Mouse (Mus musculus) limb, embryonic 15.5 days (tissue): ENCODE data around the gene Itpk1. TPM values are rescaled to one million over a fixed set of nuclear protein-coding genes. Genes with fewer than 3 reads are reported as not detected.

Experiments used
- ATAC-seq: fragments of 200-750 bp; cut with Nextera tagmentation; 2 replicates; pipeline ENCODE4 v1.8.0; 2017; ENCODE audit warnings: low read depth, moderate TSS enrichment; ENCODE audit not compliant: insufficient number of reproducible peaks, low FRiP score, low TSS enrichment
- H3K27ac ChIP-seq: fragments of 300-500 bp; sonication (generic); 2 replicates; pipeline ENCODE4 v1.5.1; 2015; ENCODE audit warnings: moderate library complexity, mild to moderate bottlenecking, inconsistent platforms
- H3K27me3 ChIP-seq: fragments of 300-500 bp; sonication (generic); 2 replicates; pipeline ENCODE4 v1.6.1; 2015; ENCODE audit warnings: inconsistent platforms
- H3K36me3 ChIP-seq: fragments of 300-500 bp; sonication (generic); 2 replicates; pipeline ENCODE4 v1.6.1; 2015; ENCODE audit warnings: inconsistent platforms
- H3K4me1 ChIP-seq: fragments of 300-500 bp; sonication (generic); 2 replicates; pipeline ENCODE4 v1.6.1; 2015; ENCODE audit warnings: inconsistent platforms
- H3K4me2 ChIP-seq: fragments of 300-500 bp; sonication (generic); 2 replicates; pipeline ENCODE4 v1.6.1; 2015; ENCODE audit warnings: mild to moderate bottlenecking, inconsistent platforms
- H3K4me3 ChIP-seq: fragments of 300-500 bp; sonication (generic); 2 replicates; pipeline ENCODE4 v1.5.1; 2015; ENCODE audit warnings: mild to moderate bottlenecking, inconsistent platforms
- H3K9ac ChIP-seq: fragments of 300-500 bp; sonication (generic); 2 replicates; pipeline ENCODE4 v1.6.1; 2015; ENCODE audit warnings: inconsistent platforms
- H3K9me3 ChIP-seq: fragments of 300-500 bp; sonication (generic); 2 replicates; pipeline ENCODE4 v1.6.1; 2016; ENCODE audit warnings: inconsistent platforms
- WGBS: fragments of 180-500 bp; shearing (Covaris S2); methylation state at CpG from one replicate; pipeline ENCODE4 v1.1.7; 2015; 5-methylcytosine and 5-hydroxymethylcytosine counted together
- polyA plus RNA-seq: library from polyadenylated mRNA; unstranded; fragments of >200 nt; fragmentation: Nextera tagmentation; extraction: Ambion mirVana; gene quantifications from 2 replicates; pipeline ENCODE4 v1.2.1, GENCODE M21; 2015

Gene Itpk1
- polyA plus RNA-seq, 1 experiment from 2014 or later = 10.9 TPM

DNA sequence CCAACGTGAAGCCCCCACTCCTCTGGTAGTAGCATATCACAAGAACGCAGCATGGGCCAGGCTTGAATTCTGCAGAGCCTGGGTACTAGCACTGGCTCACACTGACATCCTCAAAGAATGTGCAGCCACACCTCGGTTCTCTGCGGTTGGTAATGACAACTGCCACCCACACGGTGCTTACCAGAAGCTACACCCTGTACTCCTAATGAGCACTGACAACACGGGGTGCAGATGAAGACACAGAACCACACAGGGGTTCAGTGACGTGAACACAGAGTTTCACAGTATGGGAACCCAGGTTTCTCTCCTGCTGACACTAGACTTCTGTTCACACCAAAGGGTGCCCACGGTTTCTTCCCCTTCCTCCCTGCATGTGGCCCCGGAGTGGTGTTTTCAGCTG lies 76.5 kb downstream of the Itpk1 start:
- Histone ChIP-seq H3K4me3 (no peak overlapping the region), H3K27me3 (no peaks in the 10 kb centered on the region), H3K36me3 (no peaks in the 10 kb centered on the region), H3K9me3 (no peaks in the 10 kb centered on the region), H3K9ac (no peak overlapping the region), H3K4me1 (peaks cover 27% of the 10 kb centered on the region), H3K4me2 (no peak overlapping the region), H3K27ac (no peak overlapping the region)
- WGBS = 59% methylated on average over 9 of the region's 9 CpGs
- no peak for ATAC-seq

DNA sequence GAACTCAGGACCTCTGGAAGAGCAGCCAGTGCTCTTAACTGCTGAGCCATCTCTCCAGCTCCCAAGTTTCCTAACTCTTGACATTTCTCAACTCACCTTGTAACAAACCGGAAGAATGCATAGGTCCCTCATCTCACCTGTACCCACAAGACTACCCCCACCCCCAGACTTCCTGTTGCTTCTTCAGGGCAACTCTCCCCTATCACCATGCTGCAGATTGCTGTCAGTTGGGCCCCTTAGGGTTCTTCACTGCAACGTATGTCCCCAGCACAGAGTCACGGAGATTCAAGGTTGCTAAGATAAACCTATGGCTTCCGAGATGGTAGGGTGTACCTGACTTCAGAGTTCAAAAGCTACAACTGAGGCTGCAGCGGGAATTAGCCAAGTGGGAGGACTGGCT lies 77.2 kb downstream of the Itpk1 start:
- H3K27ac ChIP-seq = no peak overlapping the region
- H3K4me2 ChIP-seq = no peak overlapping the region
- 86% methylated on average over 5 of the region's 5 CpGs for WGBS
- peaks cover 4% of the 10 kb centered on the region; the same call in 1 of the 2 replicates for H3K36me3 ChIP-seq
- no peak overlapping the region for H3K4me3 ChIP-seq
- H3K9ac ChIP-seq = no peak overlapping the region
- H3K9me3 ChIP-seq = no peaks in the 10 kb centered on the region
- ATAC-seq = no peak
- no peaks in the 10 kb centered on the region for H3K27me3 ChIP-seq
- peaks cover 21% of the 10 kb centered on the region for H3K4me1 ChIP-seq

DNA sequence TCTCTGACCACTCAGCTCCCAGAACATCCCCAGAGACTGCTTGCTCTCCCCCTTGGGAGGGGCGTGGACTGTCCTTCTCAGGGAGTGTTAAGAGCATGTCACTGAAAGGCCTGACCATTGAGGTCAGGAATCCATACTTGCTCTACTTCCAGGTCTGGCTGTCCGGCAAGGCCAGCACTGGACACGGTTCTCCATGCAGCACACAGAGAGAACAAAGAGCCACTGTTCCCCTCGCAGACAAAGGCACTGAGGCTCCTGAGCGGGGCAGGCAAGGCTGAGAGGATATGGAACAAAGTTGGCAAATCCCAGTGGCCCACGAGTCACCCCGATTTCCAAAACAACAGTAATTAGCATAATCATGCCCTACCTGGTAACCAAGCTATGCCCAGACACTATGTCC lies 77.9 kb downstream of the Itpk1 start:
- peaks cover 15% of the 10 kb centered on the region; the same call in 1 of the 2 replicates for H3K4me1 ChIP-seq
- no peaks in the 10 kb centered on the region for H3K27me3 ChIP-seq
- no peaks in the 10 kb centered on the region for H3K9me3 ChIP-seq
- H3K4me3 ChIP-seq = no peak overlapping the region
- H3K9ac ChIP-seq = no peak overlapping the region
- no peak overlapping the region for H3K27ac ChIP-seq
- 76% methylated on average over 7 of the region's 7 CpGs for WGBS
- H3K36me3 ChIP-seq = peaks cover 4% of the 10 kb centered on the region; the same call in 1 of the 2 replicates
- ATAC-seq = no peak
- H3K4me2 ChIP-seq = no peak overlapping the region

DNA sequence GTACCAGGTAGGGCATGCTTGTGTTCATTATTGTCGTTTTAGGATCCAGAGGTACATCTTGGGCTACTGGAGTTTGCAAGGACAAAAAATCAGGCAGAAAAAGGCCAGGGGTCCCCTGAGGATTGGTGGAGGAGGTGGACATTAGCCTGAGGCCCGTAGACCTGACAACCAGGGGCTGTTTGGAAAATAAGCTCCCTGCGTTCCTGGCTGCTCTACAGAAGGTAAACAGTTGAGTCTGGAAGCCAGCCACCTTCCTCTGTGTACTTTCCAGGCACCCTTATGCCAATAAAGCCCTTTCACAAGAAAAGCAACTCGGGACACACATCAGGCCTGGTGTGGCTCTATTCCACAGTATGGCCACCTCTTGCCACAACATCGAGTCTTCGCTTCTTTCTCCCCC lies 79.0 kb downstream of the Itpk1 start:
- no peak for ATAC-seq
- Histone ChIP-seq H3K36me3 (peaks cover 4% of the 10 kb centered on the region; the same call in 1 of the 2 replicates), H3K27me3 (no peaks in the 10 kb centered on the region), H3K4me3 (no peak overlapping the region), H3K9ac (no peak overlapping the region), H3K4me2 (no peak overlapping the region), H3K9me3 (no peaks in the 10 kb centered on the region), H3K27ac (no peak overlapping the region), H3K4me1 (peaks cover 11% of the 10 kb centered on the region; the same call in 1 of the 2 replicates)
- WGBS = 63% methylated on average over 6 of the region's 6 CpGs

DNA sequence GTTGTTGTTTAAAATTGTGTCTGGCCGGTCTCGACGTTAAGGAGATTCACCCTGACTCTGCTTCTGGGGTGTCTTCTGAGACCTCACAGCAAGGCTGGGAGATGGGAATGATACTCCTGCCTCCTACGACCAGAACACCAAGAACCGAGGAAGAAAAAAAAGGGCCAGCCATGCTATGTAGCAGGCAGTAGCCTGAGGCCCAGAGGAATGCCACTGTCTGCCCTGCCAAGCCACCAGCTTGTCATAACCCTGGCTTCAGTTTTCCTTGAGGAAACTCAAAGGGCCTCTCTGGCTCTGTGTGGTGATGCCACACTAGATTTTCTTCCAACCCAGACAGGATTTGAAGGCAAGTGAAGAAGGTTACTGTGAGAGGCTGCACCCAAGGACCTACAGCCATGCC lies 79.6 kb downstream of the Itpk1 start:
- ATAC-seq = no peak
- no peak overlapping the region for H3K4me3 ChIP-seq
- no peak overlapping the region for H3K9ac ChIP-seq
- H3K27ac ChIP-seq = no peak overlapping the region
- no peaks in the 10 kb centered on the region for H3K9me3 ChIP-seq
- peaks cover 7% of the 10 kb centered on the region; the same call in 1 of the 2 replicates for H3K36me3 ChIP-seq
- H3K27me3 ChIP-seq = no peaks in the 10 kb centered on the region
- 71% methylated on average over 5 of the region's 5 CpGs for WGBS
- no peak overlapping the region for H3K4me2 ChIP-seq
- peaks cover 11% of the 10 kb centered on the region; the same call in 1 of the 2 replicates for H3K4me1 ChIP-seq

DNA sequence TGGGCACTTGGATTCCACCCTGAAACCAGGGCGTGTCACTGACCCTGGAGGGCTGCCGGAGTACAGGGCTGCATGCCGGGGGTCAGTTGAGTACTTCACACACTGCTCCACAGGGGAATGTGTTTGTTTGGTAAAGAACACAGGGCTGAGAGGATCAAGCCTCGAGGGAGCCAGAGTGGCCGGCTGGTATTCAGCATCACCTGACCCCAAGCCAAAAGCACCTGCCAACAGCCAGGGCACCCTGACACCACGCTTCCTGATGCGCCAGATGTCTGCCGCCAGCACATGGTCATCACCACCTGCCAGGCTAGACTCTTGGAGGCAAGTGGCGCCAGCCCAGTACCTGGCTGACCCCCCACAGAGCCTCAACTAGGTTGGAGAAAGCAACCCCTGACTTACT lies 80.9 kb downstream of the Itpk1 start:
- no peak overlapping the region for H3K9ac ChIP-seq
- no peaks in the 10 kb centered on the region for H3K9me3 ChIP-seq
- no peak overlapping the region for H3K27ac ChIP-seq
- H3K4me1 ChIP-seq = peaks cover 13% of the 10 kb centered on the region; the same call in 1 of the 2 replicates
- no peak overlapping the region for H3K4me3 ChIP-seq
- no peak for ATAC-seq
- no peak overlapping the region for H3K4me2 ChIP-seq
- peaks cover 9% of the 10 kb centered on the region; the same call in 1 of the 2 replicates for H3K36me3 ChIP-seq
- 81% methylated on average over 9 of the region's 9 CpGs for WGBS
- no peaks in the 10 kb centered on the region for H3K27me3 ChIP-seq

DNA sequence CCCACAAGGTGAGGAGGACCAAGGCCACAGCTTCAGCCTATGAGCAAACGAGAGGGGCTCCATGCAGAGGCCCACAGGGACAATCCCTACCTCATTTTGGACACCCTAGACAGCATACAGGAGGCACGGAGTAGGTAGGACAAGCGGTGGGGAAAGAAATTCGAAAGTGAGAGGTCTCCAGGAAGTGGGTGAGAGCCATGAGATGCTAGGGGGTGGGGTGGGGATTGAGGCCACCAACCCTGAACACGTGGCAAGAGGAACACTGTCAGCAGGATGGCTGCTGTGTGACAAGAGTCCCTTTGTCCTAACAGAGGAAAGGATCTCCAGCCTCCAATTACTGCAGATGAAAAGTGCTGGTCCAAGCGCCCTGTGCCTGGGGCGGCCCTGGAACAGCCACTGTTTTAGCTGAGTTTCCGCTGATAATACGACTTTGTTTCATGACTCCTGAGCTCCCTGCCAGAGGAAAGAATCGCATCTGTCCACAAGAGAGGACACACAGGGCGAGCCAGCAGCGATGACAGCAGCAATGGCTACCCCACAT lies 82.4 kb downstream of the Itpk1 start:
- Histone ChIP-seq H3K4me1 (peaks cover 23% of the 10 kb centered on the region), H3K36me3 (peaks cover 9% of the 10 kb centered on the region; the same call in 1 of the 2 replicates), H3K4me3 (no peak overlapping the region), H3K9me3 (no peaks in the 10 kb centered on the region), H3K27me3 (no peaks in the 10 kb centered on the region), H3K27ac (no peak overlapping the region), H3K4me2 (no peak overlapping the region), H3K9ac (no peak overlapping the region)
- 73% methylated on average over 12 of the region's 12 CpGs for WGBS
- no peak for ATAC-seq

DNA sequence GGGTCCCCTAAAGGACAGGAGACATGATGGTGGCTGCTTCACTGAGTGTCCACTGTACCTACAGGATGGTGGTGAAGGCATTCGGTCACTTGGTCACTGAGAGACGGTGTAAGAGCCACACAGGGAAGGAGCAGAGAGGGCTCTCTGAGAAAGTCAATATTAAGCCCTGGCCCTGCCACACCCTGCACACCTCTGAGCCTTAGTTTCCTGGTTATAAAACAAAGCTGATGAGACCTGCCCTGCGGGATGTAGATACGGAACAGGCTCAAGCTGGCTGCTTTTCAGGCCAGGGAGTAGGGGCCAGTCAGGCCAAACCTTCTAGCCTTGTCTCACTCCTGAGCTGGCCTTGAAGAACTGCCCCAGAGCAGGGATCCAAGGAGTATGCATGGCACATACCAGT lies 82.9 kb downstream of the Itpk1 start:
- H3K27me3 ChIP-seq = no peaks in the 10 kb centered on the region
- no peak for ATAC-seq

DNA sequence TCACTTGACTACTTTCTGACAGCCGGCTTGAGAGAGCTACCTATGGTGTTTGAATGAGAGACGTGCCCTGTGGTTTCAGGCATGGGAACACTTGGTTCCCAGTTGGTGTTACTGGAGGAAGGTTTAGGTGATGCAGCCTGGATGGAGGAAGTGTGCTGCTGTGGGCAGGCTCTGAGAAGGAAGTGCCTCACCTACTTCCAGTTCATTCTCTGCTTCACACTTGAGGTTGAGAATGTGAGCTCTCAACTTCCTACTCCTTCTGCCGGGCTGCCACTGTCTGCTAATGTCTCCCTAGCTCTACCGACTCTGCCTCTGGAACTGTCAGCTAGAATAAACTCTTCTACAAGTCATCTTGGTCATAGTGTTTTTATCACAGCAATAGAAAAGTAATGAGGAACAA lies 83.5 kb downstream of the Itpk1 start:
- H3K36me3 ChIP-seq = peaks cover 9% of the 10 kb centered on the region; the same call in 1 of the 2 replicates
- H3K27ac ChIP-seq = no peak overlapping the region
- ATAC-seq = no peak
- 84% methylated on average over 4 of the region's 4 CpGs for WGBS
- H3K9me3 ChIP-seq = no peaks in the 10 kb centered on the region
- no peak overlapping the region for H3K9ac ChIP-seq
- peaks cover 29% of the 10 kb centered on the region for H3K4me1 ChIP-seq
- no peak overlapping the region for H3K4me2 ChIP-seq
- H3K27me3 ChIP-seq = no peaks in the 10 kb centered on the region
- no peak overlapping the region for H3K4me3 ChIP-seq

More for the DNA sequence above, 82.9 kb downstream of the Itpk1 start:
- H3K9ac ChIP-seq = no peak overlapping the region
- H3K4me2 ChIP-seq = no peak overlapping the region
- peaks cover 9% of the 10 kb centered on the region; the same call in 1 of the 2 replicates for H3K36me3 ChIP-seq
- H3K4me3 ChIP-seq = no peak overlapping the region
- H3K4me1 ChIP-seq = peaks cover 28% of the 10 kb centered on the region
- WGBS = 91% methylated on average over 4 of the region's 4 CpGs
- no peaks in the 10 kb centered on the region for H3K9me3 ChIP-seq
- H3K27ac ChIP-seq = no peak overlapping the region

DNA sequence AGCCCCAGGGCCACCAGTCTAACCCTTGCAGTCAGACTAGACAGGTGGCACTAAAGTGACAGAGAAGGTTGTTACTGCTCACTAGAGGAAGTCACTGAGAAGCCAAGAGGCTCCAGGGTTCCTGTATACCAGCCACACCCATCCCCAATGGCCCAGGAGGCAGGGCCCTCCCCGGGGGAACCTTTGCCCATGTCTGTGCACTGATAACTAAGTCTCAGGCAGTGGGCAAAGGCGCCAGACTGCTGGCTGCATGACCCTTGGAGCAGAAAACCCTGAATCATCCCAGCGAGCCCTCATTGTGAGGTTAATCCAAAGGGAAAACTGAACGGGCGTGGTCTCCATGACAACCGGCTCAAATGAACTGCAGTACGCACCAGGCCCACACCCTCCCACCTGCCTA lies 84.8 kb downstream of the Itpk1 start:
- Histone ChIP-seq H3K27me3 (no peaks in the 10 kb centered on the region), H3K4me3 (no peak overlapping the region), H3K4me2 (no peak overlapping the region), H3K9ac (no peak overlapping the region), H3K36me3 (peaks cover 9% of the 10 kb centered on the region; the same call in 1 of the 2 replicates), H3K9me3 (no peaks in the 10 kb centered on the region), H3K4me1 (peaks cover 24% of the 10 kb centered on the region), H3K27ac (no peak overlapping the region)
- no peak for ATAC-seq
- WGBS = 74% methylated on average over 7 of the region's 7 CpGs

DNA sequence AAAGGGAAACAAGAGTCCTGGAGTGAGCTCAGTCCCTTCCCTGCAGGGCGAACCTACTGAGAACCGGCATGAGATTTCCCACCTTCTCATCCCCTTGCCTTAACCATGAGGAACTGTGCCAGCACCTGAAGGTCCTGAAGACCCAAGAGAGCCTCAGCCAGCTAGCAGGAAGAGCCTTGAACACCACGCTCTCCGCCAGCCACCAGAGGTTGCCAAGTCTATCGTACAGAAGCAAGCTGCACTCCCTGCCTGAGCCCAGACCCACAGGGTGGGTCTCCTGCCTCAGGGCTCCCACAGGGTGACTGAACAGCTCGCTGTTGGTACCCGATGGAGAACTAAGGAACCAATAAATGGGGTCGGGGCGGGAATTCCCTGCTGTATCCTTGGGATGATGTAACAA lies 86.6 kb downstream of the Itpk1 start:
- Histone ChIP-seq H3K4me1 (peaks cover 18% of the 10 kb centered on the region), H3K4me2 (no peak overlapping the region), H3K4me3 (no peak overlapping the region), H3K9me3 (no peaks in the 10 kb centered on the region), H3K9ac (no peak overlapping the region), H3K27me3 (no peaks in the 10 kb centered on the region), H3K27ac (peak overlapping the region; percentile 11; the same call in 1 of the 2 replicates), H3K36me3 (peaks cover 8% of the 10 kb centered on the region; the same call in 1 of the 2 replicates)
- ATAC-seq = no peak
- 30% methylated on average over 9 of the region's 9 CpGs for WGBS

DNA sequence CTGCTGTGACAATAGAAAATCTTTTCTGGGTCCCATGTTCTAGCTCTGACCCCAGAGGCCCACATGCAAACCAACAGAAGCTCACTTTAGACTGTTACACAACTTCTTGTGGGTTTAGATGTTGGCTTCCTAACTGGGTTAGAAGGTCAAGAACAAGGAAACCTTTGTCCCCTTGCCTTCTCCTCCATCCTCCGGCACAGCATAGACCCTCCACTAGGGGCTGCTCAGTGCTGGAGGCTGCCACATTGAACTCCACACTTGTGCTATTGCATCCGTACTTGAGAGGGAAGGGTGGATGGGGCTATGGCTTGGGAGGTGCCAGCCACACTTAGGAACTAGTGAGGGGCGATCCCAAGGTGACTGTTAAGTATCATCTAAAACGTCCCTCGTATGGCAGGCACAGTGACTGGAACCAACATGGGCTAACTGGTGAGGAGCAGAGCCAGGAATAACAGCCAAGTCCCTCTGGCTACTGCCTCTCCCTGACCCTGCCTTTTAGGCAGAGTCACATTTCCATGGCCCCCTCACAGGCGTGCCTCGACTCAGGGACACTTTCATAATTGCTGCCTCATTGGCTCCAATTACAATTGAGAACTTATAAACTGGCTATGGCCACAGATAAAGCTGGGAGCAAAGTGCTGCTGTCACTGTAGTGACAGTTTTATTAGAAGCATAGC lies 87.7 kb downstream of the Itpk1 start:
- Histone ChIP-seq H3K4me2 (no peak overlapping the region), H3K27me3 (no peaks in the 10 kb centered on the region), H3K4me1 (peaks cover 18% of the 10 kb centered on the region), H3K9ac (no peak overlapping the region), H3K27ac (no peak overlapping the region), H3K4me3 (no peak overlapping the region), H3K36me3 (peaks cover 5% of the 10 kb centered on the region; the same call in 1 of the 2 replicates), H3K9me3 (no peaks in the 10 kb centered on the region)
- WGBS = 43% methylated on average over 7 of the region's 7 CpGs
- ATAC-seq = no peak
